Mouse (Mus musculus) lung, adult 18-20 months (tissue): ENCODE measurements around the gene Ikzf1.

Experiments used
- DNase-seq, 2 experiments: peaks; one replicate each; pipeline ENCODE4 v3.0.0; 2022; ENCODE audit warnings: mixed read lengths in 2 of 2

Ikzf1 gene

DNA sequence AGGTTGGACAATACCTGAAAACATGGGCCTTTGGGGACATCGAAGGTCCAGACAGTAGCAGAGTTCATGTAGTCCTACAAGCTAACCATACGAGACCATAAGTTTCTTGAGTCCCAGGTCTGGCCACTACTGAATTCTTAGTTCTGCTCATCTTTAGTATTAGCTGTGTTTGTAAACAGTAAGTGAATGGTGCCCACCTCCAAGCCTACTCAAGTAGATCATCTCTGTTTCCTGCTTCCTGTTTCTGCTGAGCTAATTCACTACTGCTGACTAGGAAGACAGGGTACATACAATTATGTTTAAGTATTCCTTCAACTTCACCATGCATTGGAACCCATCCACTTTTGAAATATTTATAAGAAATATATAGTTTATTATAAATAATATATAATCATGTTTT is 83.3 kb downstream of the Ikzf1 start:
- DNase-seq: no peak

DNA sequence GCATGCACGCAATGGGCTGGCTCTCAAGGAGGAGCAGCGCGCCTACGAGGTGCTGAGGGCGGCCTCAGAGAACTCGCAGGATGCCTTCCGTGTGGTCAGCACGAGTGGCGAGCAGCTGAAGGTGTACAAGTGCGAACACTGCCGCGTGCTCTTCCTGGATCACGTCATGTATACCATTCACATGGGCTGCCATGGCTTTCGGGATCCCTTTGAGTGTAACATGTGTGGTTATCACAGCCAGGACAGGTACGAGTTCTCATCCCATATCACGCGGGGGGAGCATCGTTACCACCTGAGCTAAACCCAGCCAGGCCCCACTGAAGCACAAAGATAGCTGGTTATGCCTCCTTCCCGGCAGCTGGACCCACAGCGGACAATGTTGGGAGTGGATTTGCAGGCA is 84.5 kb downstream of the Ikzf1 start:
- DNase-seq: no peak

DNA sequence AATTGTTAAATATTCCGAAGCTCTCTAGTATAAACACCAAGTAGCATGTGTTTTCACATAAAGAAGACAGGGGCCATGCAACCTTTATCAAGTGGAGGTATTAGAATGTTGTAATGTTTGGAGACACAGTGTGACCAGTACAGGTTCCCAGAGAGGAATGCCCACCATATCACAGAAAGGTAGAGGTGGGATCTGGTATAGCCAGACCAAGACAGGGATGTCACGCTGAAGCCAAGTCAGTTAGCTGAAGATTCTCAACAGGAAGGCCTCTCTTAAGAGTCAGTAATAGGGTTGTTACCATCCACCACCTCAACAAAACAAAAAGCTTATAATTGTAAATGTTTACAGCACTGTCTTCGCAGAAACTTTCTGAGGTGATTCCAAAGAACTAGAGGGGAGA is 85.9 kb downstream of the Ikzf1 start:
- DNase-seq: no peak

DNA sequence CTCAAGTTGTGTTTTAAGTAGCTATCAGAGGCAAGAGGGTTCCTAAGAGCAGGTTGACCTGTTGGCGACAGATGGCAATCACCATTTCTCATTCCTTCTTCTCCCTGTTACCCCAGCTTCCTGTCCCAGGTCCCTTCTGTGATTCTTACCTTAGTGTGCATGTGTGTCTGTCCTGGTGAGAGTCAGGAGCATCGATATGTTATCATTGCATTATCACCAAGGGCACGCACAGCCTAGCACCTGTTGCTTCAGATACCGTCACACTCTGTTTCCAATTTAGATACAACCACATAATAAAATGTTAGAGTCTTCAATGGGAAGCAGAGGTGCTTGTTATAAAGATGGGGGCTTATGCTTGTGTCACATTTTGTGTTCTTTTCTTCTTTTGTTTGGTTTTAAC is 87.4 kb downstream of the Ikzf1 start:
- no peak for DNase-seq

DNA sequence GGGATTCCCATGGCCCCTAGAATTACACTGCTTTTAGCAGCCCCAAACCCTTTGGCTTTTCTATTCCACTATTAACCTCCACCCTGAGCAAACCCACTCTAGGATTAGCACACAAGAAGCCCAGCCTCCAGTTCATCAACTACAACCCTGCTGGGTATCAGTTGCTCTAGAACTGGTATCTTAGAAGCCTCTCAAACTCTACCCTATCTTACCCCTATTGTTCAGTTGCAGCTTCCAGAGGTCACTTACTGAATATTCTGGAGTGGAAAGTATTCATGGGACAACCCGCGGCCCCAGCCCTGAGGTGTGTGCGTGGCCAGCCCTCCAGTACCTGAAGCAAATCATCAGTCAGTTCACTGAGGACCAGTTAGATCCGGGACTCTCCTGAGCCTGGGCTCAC is 89.6 kb downstream of the Ikzf1 start:
- no peak for DNase-seq

DNA sequence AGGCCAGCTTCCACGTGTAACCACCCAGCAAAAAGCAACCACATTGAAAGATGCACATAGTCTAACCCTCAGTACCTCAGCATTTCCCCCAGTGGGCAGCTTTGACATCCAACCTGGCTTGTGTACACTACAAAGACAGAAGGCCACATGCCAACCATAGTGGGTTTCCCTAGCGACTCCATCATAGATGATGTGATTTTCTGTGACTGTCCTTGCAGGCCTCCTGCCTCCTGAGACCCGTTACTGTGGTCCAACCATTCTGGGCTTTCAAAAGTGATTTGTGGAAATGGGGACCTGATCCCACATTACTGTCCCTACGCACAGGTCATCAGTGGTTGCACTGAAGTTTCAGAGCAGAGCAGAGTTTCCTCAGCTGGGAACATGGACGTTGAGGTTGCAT is 90.1 kb downstream of the Ikzf1 start:
- DNase-seq: no peak

DNA sequence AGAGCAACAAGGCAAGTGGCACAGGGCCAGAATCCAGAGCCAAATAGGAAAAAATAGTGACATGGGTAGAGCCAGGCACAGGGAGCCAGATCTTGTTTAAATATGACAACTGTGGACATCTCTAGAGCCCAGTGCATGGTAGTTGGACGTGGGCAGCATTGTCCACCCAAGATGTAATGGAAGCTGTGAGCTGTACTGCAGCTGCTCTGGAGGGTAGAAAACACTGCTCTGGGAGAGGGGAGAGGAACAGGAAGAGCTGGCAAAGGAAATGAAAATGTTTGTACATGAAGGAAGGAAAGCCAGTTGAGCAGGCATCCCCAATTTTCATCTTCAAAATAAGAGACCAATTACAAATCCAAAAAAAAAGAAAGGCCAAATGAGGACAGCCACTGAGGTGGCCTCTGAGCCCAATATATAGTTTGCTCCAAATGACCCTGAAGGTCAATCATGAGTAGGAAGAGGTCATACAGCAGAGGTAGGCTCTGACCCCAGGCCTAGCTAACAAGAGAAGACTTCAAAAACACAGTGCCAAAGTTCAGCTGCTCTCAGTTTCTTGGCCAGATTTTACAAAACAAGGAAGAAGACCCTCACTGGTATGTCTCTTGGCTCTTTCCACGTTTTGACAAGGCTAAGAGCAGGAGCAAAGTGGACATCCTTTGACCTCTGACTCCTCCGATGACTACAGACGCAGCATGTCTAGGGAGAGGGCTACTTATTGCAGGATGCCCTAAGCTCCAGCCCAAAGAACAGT is 91.4 kb downstream of the Ikzf1 start:
- no peak for DNase-seq

DNA sequence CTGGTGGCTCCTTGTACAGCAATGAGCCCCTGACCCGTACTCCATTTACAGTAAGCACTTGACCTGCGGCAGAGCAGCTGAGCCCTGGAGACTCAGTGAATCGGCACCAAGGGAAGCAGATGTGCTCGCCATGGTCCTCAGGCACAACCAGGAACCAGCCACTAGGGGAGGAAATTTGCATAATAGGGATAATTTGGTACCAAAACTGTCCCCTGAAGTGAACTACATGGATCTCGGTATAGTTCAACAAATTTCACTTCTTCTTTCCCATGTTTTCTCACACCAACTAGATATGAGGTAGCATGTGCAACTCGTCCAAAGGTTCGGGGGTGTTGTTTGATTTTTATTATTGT is 92.0 kb downstream of the Ikzf1 start:
- no peak for DNase-seq

DNA sequence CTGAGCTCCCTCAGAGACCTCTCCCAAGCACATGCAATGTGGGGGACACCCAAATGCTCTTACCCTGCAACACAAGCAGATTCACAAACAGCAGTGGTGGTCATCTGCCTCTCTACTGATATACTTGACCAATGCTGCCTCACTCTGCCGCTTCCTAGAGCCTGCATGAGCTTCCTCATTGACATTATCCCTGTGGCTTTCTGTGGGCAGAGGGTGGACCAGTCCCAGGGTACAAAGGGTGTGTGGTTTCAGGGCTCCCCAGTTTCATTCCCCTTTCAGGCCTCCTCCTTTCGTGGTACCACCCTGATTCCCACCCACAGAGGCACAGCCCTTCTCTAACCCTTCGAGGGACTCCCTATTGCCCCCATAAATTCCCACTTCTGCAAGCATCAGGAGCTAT is 92.4 kb downstream of the Ikzf1 start:
- no peak for DNase-seq

DNA sequence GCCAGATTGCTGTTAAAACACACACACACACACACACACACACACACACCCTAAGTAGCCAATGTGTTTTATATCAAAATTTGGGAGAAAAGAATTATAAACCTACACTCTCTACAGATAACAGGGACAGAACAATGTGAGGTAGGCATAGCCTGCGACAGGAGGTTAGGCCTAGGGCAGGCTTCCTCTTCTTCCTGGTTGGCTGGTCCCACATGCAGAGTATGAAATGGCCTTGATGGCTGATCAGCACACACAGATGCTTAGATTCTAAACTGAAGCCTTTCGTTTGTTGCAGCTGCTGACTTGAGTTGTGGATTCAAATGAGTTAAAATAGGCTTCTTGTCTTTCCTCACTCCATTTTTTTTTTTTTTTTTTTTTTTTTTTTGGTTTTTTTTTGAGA is 93.0 kb downstream of the Ikzf1 start:
- DNase-seq: no peak

DNA sequence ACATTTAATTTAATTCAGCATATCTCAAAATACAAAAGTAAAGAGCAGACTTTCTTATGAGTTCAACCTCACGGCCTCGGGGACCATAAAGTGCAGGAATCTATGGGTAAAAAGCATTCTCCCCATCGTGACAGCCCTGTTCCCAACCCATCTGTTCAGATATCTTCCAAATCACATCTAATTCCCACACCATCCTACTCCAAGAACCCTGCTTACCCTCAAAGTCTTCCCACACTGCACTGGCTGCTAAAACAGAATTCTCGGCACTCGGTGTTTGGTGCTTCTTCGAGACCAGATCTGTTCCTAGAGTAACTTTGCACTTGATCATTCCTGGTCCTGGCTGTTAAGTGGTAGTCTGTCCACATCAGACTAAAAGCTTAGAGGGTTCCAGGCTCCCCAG is 93.5 kb downstream of the Ikzf1 start:
- no peak for DNase-seq

DNA sequence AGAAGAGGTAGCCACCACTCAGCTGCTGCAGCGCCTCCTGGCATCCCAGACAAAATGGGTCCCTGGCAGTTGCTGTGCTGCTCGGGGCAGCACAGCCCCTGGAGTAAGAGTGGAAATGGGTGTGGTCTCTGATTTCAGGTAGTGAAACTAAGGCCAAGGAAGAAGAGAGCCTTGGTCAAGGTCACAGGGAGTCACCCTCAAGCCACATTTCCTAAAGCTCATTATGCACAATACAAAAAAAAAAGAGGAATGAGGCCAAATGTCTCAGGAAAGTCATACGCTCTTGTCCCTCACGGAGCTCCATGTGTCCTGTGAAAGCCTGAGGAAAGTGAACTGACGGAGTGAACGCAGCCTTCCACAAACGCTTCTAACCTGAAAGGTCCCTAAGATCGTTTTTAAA is 96.9 kb downstream of the Ikzf1 start:
- DNase-seq: no peak

DNA sequence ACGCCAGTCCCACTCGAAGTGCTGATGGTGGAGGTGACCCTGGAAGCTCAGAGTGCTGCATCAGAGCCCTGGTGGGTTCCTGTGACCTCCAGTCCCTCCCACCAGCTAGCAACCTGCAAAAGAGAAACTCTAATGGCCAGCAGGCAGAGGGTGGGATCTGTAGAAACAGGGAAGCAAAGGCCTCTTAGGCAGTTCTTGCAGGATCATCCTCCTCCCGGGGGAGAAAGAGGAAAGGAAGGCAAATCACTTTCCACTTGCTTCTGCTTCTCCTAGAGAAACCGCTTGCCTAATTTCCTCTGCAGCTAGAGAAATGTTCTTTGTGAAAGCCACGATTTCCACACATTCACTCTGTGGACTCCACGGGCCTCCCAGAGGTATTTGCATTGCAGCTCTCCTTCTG is 100.7 kb downstream of the Ikzf1 start:
- no peak for DNase-seq

DNA sequence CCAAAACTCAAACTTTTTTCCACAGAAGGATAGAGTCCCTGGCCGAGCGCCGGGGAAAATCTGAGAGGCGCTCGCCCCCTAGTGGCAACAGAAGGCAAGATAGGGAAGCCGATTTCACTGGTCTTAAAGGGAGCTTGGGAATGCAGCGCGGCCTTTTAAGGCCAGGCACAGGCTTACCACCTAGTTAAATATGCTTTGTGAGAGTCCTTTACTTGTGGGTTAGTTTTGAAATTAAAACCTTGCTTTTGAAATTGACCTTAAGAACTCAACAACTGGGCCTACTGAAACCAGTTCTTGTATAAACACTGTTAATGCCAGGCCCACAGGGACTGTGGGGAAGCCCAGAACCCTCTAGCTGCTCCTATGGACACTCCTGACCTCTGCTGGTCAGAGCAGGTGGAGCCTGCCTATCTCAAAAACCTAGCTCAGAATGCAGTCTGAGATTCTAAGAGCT is 103.7 kb downstream of the Ikzf1 start:
- DNase-seq: peak; percentile 76 to 78

DNA sequence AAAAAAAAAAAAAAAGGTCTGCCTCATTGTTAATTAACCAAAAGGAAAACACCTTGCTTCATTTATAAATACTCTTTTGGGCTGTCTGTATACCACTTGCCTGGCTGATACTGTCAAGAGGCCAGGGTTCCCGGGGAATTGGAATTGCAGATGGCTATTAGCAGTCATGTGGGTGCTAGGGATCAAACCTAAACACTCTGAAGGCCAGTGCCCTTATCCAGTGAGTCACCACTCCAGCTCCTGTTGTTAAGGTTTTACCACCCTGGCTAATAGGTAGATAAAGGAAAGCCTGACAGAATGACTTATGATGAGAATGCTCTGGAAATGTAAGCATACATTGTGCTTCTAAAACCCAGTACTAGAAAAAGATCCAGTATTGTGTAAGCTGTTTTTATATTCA is 109.8 kb downstream of the Ikzf1 start:
- DNase-seq: no peak

DNA sequence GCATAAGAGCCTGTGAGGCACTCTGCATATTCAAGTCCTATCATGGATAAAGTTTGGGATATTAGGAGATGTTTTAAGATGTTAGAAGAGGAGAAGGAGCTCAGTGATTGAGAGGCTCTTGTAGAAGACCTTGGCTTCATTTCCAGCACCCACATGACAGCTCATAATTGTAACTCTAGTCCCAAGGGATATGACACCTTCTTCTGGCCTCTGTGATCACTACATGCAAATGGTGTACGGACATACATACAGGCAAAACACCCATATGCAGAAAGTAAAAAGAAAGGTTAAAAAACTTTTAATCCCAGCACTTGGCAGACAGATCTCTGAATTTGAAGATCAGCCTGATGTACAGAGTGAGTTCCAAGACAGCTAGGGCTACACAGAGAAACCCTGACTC is 113.9 kb downstream of the Ikzf1 start:
- DNase-seq: no peak

DNA sequence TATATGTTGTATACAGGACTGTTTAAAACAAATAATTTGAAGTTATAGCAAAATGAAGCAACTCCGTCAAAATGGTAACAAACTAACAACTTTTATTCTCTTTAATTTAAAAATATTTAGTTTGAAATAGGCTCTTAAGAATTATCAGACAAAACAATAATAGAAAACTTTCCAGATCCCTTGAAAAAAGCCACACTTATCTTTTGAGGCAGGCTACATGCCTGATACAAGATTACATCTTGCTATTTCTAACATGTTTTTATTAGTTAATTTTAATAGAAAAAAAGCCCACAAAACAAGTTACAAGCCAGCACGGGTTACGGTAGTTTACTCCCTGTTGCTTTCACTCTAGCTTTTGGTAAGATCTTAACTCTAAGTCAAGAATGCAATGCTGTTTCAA is 115.5 kb downstream of the Ikzf1 start:
- no peak for DNase-seq

DNA sequence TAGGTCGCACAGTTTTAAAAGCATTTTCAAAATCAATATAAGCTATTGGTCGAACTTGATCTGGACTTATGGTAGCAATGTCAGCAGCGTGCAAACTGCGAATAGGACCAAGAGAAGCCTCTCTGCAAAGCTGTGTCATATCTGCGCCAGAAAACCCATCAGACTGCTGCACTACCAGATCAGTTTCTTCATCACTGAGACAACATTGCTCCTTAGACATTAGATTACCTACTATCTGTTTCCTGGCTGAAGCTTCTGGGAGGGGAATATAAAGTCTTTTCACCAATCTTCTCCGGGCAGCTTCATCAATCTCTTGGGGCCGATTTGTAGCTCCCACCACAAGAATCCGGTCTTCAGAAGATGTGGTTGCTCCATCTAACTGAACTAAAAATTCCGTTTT is 116.3 kb downstream of the Ikzf1 start:
- no peak for DNase-seq

DNA sequence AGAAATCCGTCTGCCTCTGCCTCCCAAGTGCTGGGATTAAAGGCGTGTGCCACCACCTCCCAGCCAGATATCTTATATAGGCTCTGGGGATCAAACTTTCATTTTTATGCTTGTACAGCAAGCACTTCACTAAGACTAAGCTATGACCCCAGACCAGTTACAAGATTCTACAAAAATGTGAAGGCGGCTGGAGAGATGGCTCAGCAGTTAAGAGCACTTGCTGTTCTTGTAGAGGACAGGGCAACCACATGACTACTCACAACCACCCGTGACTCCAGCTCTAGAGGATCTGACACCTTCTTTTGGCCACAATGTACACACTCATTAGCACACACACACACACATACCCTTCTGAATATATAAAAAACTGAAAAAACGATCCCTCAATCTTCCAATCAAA is 119.6 kb downstream of the Ikzf1 start:
- DNase-seq: no peak

DNA sequence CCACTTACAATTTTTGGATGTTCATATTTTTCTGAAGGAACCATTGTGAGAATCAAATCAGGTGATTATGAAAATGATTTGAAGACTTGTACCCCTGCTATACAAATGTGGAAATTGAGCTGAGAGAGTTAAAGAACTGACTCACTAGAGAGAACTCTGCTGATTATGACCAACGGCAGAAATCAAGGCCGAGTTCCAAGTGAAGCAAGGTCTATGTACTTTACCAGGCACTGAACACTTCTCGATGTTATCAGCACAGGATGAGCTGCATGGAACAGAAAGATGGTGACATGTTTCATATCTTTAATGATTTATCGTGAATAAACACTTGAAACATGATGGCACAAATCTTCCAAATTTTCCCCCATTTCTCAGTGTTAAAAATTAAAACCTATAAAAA is 121.1 kb downstream of the Ikzf1 start:
- DNase-seq: no peak

DNA sequence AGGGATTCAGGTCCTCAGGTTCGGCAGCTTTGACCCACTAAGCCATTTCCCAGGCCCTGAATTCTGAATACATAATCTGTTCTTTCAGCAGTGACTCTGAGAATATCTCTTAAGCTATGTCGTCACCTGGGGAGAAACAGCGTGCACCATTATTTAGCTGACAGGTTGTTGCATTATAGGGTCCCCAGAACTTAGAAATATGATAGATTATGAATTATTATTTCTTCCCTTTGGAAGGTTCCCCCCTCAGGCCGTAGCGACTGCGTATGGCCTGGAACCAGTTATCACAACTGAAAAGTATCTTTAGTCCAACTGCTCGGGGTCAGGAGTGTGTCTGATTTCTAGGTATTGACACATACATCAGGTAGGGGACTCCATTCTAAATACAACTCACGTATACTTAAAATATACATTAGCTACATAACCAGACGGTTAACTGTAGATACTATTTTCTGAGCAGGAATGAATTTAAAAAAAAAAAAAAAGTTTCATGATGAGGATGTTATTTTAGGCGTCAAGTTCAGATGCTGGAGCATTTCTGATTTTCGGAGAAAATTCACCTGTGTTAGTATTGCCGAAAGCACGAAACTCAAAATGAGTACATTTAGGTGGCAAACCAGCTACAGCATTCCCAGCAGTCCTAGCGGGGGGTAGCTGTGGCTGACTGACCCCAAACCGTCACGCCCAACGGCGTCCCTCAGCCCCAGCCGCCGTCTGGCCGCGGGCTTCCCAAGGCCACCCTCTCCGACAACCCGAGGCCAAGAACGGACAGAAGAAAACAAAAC is 123.4 kb downstream of the Ikzf1 start:
- no peak for DNase-seq

DNA sequence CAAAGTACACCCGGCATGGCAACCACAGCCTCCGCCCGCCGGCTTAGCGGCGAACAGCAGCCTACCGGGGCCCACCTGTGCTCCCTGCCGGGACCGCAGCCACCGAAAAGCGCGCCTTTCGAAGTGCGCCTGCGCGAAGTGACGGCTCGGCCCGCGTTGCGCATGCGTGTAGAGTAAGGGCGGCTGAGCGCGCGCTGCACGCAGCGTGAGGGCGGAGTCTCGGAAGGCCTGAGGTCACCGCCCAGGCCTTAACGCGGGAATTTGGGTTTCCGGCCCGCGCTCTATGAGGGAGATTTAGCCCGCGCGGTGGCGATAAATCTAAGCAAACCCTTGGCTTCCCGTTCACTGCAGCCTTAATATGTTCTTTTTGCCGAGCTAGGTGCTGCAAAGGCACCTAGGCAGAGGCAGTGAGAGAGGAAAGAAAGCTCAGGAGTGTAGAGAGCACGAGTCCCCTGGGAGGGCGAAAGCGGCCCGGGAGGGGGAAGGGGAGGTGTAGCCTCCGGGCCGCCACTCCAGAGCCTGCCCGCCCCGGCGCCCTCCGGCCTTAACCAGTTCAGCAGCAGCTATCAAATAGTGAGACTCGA is 124.1 kb downstream of the Ikzf1 start, which contains the start of gene Fignl1:
TSS of gene Fignl1 (minus strand) at position 143 of the 584 bp plus-strand sequence.
- peak; percentile 94 to 96 for DNase-seq

DNA sequence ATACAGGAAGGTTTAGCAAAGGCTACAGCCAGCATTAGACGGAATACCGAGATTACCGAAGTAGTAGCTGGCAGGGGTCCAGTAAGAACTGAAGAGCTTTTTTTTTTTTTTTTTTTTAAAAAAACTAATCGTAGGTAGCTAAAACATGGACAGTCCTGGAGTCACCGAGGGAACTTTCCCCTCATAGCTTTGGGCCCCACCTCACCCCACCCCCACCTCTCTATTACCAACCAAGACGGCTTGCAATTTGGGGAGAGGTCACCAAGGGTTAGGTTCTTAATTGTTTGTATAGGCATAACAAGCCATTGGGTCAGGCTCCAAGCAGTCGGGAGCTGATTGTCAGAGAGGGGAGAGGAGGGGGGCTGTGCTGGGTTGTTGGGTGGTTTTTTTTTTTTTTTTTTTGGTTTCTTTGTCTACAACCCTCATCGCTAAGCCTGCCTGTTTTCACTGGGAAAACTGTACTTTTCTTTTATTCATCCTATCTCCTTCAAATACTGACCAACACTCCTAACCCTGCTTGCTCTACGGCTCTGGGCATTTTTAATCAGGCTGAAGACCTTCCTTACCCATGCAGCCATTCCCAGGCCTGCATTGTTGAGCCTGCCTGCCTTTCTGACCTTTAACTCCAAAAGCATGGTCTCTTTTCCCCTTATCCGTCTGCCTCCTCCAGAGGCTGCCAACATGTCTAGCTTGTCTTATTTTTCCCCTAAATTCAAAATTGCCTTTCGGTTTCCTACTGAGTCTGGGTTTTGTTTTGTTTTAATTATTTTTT is 124.8 kb downstream of the Ikzf1 start:
- DNase-seq: no peak
